Mouse (Mus musculus): Measurements from ENCODE around the gene Rnf167. TPM values are rescaled to one million over a fixed set of nuclear protein-coding genes. Genes with fewer than 3 reads are reported as not detected.

Gene Rnf167
- polyA plus RNA-seq, 1 experiment from 2014 or later = 92.9 TPM

DNA sequence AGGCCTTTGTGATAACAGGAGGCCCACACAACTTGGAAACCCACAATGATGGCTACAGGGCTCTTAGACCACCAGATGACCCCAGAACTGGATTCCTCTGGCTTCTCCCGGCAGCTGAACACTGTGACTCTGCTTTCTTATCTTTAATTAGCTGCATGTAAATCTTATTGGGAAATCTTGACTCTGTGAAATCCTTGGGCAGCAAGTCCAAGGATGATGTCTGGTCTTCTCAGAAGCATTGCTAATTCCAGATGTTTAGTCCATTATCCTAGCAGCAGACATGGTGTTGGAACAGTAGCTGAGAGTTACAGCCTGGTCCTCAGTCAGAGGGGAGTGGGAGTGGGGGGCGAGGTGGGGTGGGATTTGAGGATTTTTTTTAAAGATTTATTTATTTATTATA lies 18.6 kb upstream of the Rnf167 start:
- Histone ChIP-seq H3K27me3 (ENCODE audit: control insufficient read depth, insufficient read depth, low read length) (no peaks in the 10 kb centered on the region), H3K4me2 (ENCODE audit: low read depth) (no peak overlapping the region), H3K27ac (ENCODE audit: low read depth, low read length) (no peak overlapping the region), H3K9ac (ENCODE audit: low read length) (no peak overlapping the region), H3K4me1 (ENCODE audit: control insufficient read depth, insufficient read depth, low read length) (no peaks in the 10 kb centered on the region), H3K36me3 (ENCODE audit: control insufficient read depth, insufficient read depth, low read length) (no peaks in the 10 kb centered on the region), H3K4me3 (ENCODE audit: low read depth, low read length) (no peak overlapping the region), H3K9me3 (ENCODE audit: control insufficient read depth, low read length) (no peaks in the 10 kb centered on the region)
- ATAC-seq (ENCODE audit: insufficient read depth, low FRiP score, low TSS enrichment) = no peak
- WGBS = 78% methylated on average over 2 of the region's 2 CpGs
- no peak for DNase-seq (ENCODE audit: low spot score)

DNA sequence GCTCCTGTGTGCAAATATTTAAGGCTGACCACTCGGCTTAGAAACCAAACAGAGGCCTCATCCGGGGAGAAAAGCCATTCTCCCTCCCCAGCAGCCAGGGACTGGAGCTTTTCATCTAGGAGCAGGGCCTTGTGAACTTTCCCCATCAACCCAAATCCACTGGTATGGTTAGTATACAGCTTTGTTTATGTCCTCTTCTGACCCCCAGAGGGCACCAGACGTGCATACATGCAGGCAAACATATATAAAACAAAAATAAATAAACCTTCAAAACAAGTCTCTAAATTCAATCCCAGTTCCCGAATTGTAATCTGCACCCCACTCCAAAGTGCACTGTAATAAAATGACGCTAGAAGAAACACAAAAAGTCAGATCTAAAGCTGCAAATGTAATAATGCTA lies 17.5 kb upstream of the Rnf167 start:
- Histone ChIP-seq H3K27ac (ENCODE audit: low read depth, low read length) (no peak overlapping the region), H3K4me1 (ENCODE audit: control insufficient read depth, insufficient read depth, low read length) (no peaks in the 10 kb centered on the region), H3K4me3 (ENCODE audit: low read depth, low read length) (no peak overlapping the region), H3K9me3 (ENCODE audit: control insufficient read depth, low read length) (no peaks in the 10 kb centered on the region), H3K36me3 (ENCODE audit: control insufficient read depth, insufficient read depth, low read length) (no peaks in the 10 kb centered on the region), H3K27me3 (ENCODE audit: control insufficient read depth, insufficient read depth, low read length) (no peaks in the 10 kb centered on the region), H3K9ac (ENCODE audit: low read length) (no peak overlapping the region), H3K4me2 (ENCODE audit: low read depth) (no peak overlapping the region)
- no peak for DNase-seq (ENCODE audit: low spot score)
- no peak for ATAC-seq (ENCODE audit: insufficient read depth, low FRiP score, low TSS enrichment)
- 64% methylated on average over 5 of the region's 5 CpGs for WGBS

DNA sequence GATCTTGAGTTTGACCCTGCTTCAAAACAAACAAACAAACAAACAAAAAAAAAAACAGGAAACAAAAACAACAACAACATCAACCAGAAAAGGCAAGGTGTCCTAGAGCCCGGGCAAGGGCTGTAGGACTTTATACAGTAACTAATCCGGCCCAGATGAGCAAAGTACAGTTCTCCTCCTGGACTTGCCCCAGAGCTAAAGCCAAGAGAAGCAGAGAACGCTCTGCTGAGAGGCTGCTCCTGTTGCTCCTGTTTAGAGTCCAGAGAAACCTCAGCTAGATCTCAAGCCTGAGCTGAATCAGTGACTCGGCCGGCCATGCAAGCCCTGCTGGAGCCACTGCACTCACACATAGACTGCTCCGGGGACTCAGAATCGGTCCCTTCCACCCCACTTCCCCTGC lies 16.9 kb upstream of the Rnf167 start:
- no peaks in the 10 kb centered on the region for H3K36me3 ChIP-seq (ENCODE audit: control insufficient read depth, insufficient read depth, low read length)
- H3K27me3 ChIP-seq (ENCODE audit: control insufficient read depth, insufficient read depth, low read length) = no peaks in the 10 kb centered on the region
- no peak overlapping the region for H3K9ac ChIP-seq (ENCODE audit: low read length)
- DNase-seq (ENCODE audit: low spot score) (no peak), ATAC-seq (ENCODE audit: insufficient read depth, low FRiP score, low TSS enrichment) (no peak)
- H3K9me3 ChIP-seq (ENCODE audit: control insufficient read depth, low read length) = no peaks in the 10 kb centered on the region
- H3K4me2 ChIP-seq (ENCODE audit: low read depth) = no peak overlapping the region
- 77% methylated on average over 7 of the region's 7 CpGs for WGBS
- no peak overlapping the region for H3K27ac ChIP-seq (ENCODE audit: low read depth, low read length)
- no peak overlapping the region for H3K4me3 ChIP-seq (ENCODE audit: low read depth, low read length)
- H3K4me1 ChIP-seq (ENCODE audit: control insufficient read depth, insufficient read depth, low read length) = no peaks in the 10 kb centered on the region

DNA sequence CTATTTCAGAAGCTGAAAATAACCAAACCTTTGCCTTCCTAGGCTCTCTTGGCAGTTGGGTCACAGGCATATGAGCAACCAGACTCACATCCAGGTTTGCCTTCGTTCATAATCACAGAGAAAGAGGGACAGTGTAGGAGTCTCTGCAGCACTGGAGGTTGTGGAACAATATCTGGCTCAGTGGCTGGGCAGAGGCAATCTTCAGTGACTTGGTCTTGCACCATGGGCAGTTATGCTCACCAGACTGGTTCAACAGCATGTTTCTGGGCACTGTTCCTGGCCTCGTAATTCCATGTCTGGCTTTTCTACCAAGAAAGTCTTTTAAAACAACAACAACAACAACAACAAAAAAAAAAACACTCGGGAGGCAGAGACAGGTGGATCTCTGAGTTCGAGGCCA lies 11.4 kb upstream of the Rnf167 start:
- no peaks in the 10 kb centered on the region for H3K9me3 ChIP-seq (ENCODE audit: control insufficient read depth, low read length)
- no peaks in the 10 kb centered on the region for H3K4me1 ChIP-seq (ENCODE audit: control insufficient read depth, insufficient read depth, low read length)
- no peak overlapping the region for H3K4me2 ChIP-seq (ENCODE audit: low read depth)
- no peak for DNase-seq (ENCODE audit: low spot score)
- 87% methylated on average over 4 of the region's 4 CpGs for WGBS
- no peak for ATAC-seq (ENCODE audit: insufficient read depth, low FRiP score, low TSS enrichment)
- H3K27me3 ChIP-seq (ENCODE audit: control insufficient read depth, insufficient read depth, low read length) = no peaks in the 10 kb centered on the region
- H3K9ac ChIP-seq (ENCODE audit: low read length) = no peak overlapping the region
- H3K27ac ChIP-seq (ENCODE audit: low read depth, low read length) = no peak overlapping the region
- no peak overlapping the region for H3K4me3 ChIP-seq (ENCODE audit: low read depth, low read length)
- no peaks in the 10 kb centered on the region for H3K36me3 ChIP-seq (ENCODE audit: control insufficient read depth, insufficient read depth, low read length)

DNA sequence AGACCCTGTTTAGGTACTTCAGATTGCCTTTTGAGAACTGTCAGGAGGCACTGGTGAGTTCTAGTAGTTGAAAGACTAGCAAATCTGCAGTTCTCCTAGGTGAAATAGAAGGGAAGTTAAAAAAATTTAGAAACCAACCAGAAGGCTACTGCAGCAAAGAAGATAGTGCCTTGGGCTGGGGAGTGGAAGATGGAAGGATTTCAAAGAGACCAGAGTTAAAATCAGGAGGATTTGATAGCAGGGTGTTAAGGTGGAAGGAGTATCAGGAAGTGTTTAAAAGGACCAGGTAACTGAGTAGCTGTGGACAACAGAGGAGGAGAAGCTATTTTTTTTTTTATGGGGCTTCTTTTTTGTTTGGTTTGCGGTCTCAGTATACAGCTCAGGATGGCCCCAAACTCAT lies 9.3 kb upstream of the Rnf167 start:
- DNase-seq (ENCODE audit: low spot score) (no peak), ATAC-seq (ENCODE audit: insufficient read depth, low FRiP score, low TSS enrichment) (no peak)
- H3K9ac ChIP-seq (ENCODE audit: low read length) = no peak overlapping the region
- no peaks in the 10 kb centered on the region for H3K36me3 ChIP-seq (ENCODE audit: control insufficient read depth, insufficient read depth, low read length)
- no peaks in the 10 kb centered on the region for H3K9me3 ChIP-seq (ENCODE audit: control insufficient read depth, low read length)
- H3K4me3 ChIP-seq (ENCODE audit: low read depth, low read length) = no peak overlapping the region
- 100% methylated on average over 1 of the region's 1 CpGs for WGBS
- no peak overlapping the region for H3K27ac ChIP-seq (ENCODE audit: low read depth, low read length)
- no peak overlapping the region for H3K4me2 ChIP-seq (ENCODE audit: low read depth)
- H3K27me3 ChIP-seq (ENCODE audit: control insufficient read depth, insufficient read depth, low read length) = no peaks in the 10 kb centered on the region
- no peaks in the 10 kb centered on the region for H3K4me1 ChIP-seq (ENCODE audit: control insufficient read depth, insufficient read depth, low read length)

DNA sequence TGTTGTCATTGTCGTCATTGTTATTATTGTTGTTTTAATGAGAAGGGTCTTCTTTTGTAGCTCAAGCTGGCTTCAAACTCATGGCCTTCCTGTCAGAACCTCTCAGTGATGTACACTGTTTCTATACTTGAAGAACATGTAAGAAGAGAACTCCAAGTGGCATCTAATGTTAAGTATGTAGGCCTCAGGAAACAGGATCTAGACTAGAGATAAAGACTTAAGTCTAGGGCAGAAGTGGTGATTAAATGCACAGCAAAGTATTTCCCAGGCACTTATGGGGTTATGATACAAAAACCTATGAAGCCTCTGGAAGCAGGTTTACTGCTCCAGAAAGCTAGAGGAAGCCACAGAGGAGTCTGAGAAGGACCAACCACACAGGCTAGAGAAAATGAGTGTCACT lies 8.7 kb upstream of the Rnf167 start:
- ATAC-seq (ENCODE audit: insufficient read depth, low FRiP score, low TSS enrichment) (no peak), DNase-seq (ENCODE audit: low spot score) (no peak)
- Histone ChIP-seq H3K27me3 (ENCODE audit: control insufficient read depth, insufficient read depth, low read length) (no peaks in the 10 kb centered on the region), H3K36me3 (ENCODE audit: control insufficient read depth, insufficient read depth, low read length) (no peaks in the 10 kb centered on the region), H3K9me3 (ENCODE audit: control insufficient read depth, low read length) (no peaks in the 10 kb centered on the region), H3K4me2 (ENCODE audit: low read depth) (no peak overlapping the region), H3K4me3 (ENCODE audit: low read depth, low read length) (no peak overlapping the region), H3K27ac (ENCODE audit: low read depth, low read length) (no peak overlapping the region), H3K4me1 (ENCODE audit: control insufficient read depth, insufficient read depth, low read length) (no peaks in the 10 kb centered on the region), H3K9ac (ENCODE audit: low read length) (no peak overlapping the region)
- 84% methylated on average over 1 of the region's 1 CpGs for WGBS

DNA sequence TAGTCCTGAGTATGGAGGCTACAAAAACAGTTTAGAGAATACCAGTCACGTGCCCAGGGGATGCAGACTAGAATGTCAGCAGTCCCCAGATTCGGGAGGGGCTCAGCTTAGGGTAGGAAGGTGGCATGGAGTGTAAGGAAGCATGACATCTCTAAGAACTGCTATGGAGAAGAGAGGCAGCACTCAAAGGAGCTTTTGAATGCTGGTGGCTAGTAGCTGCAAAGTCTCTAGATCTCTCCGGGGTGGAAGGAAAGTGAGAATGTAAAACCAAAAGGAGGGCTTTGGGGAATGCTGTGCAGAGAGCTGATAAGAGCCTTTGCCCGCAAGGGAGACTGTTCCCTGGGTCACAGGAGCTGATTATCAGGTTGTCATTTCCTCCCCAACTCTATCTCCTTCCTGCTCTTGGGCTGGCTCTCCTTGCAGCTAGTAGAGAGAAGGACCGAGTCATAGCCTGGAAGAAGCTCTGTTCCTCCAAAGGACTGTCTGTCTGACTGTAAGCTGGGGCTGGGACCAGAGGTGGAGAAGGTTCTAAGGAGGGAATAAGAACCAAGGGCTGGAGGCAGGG lies 8.2 kb upstream of the Rnf167 start, which contains the start of gene Gp1ba:
Gp1ba (plus strand) TSS at position 409 of the 565 bp plus-strand sequence.
- ATAC-seq (ENCODE audit: insufficient read depth, low FRiP score, low TSS enrichment) (no peak), DNase-seq (ENCODE audit: low spot score) (no peak)
- Histone ChIP-seq H3K9me3 (ENCODE audit: control insufficient read depth, low read length) (no peaks in the 10 kb centered on the region), H3K4me3 (ENCODE audit: low read depth, low read length) (no peak within 1 kb of the TSS), H3K9ac (ENCODE audit: low read length) (no peak within 1 kb of the TSS), H3K4me1 (ENCODE audit: control insufficient read depth, insufficient read depth, low read length) (no peaks in the 10 kb centered on the region), H3K27ac (ENCODE audit: low read depth, low read length) (no peak within 1 kb of the TSS), H3K4me2 (ENCODE audit: low read depth) (no peak within 1 kb of the TSS), H3K36me3 (ENCODE audit: control insufficient read depth, insufficient read depth, low read length) (no peaks in the 10 kb centered on the region), H3K27me3 (ENCODE audit: control insufficient read depth, insufficient read depth, low read length) (no peaks in the 10 kb centered on the region)
- 49% methylated on average over 5 of the region's 5 CpGs for WGBS

DNA sequence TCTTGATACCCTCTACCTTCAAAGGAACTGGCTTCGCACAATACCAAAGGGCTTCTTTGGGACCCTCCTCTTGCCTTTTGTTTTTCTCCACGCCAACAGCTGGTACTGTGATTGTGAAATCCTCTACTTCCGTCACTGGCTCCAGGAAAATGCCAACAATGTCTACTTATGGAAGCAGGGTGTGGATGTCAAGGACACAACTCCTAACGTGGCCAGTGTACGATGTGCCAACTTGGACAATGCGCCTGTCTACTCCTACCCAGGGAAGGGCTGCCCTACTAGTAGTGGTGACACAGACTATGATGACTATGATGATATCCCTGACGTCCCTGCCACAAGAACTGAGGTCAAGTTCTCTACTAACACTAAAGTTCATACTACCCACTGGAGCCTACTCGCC lies 7.1 kb upstream of the Rnf167 start:
- no peak for ATAC-seq (ENCODE audit: insufficient read depth, low FRiP score, low TSS enrichment)
- Histone ChIP-seq H3K4me1 (ENCODE audit: control insufficient read depth, insufficient read depth, low read length) (no peaks in the 10 kb centered on the region), H3K9ac (ENCODE audit: low read length) (no peak overlapping the region), H3K4me3 (ENCODE audit: low read depth, low read length) (no peak overlapping the region), H3K36me3 (ENCODE audit: control insufficient read depth, insufficient read depth, low read length) (peaks cover 7% of the 10 kb centered on the region; the same call in 1 of the 2 replicates), H3K4me2 (ENCODE audit: low read depth) (no peak overlapping the region), H3K9me3 (ENCODE audit: control insufficient read depth, low read length) (no peaks in the 10 kb centered on the region), H3K27me3 (ENCODE audit: control insufficient read depth, insufficient read depth, low read length) (no peaks in the 10 kb centered on the region), H3K27ac (ENCODE audit: low read depth, low read length) (no peak overlapping the region)
- DNase-seq (ENCODE audit: low spot score) = no peak
- 84% methylated on average over 8 of the region's 8 CpGs for WGBS

DNA sequence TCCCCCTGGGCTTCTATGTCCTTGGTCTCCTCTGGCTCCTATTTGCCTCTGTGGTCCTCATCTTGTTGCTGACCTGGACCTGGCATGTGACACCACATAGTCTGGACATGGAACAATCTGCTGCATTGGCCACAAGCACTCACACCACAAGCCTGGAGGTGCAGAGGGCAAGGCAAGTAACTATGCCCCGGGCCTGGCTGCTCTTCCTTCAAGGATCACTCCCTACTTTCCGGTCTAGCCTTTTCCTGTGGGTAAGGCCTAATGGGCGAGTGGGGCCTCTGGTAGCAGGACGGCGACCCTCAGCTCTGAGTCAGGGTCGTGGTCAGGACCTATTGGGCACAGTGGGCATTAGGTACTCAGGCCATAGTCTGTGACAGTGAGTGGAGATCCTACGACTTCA lies 5.8 kb upstream of the Rnf167 start:
- DNase-seq (ENCODE audit: low spot score) = no peak

More for the DNA sequence above, 5.8 kb upstream of the Rnf167 start:
- Histone ChIP-seq H3K9me3 (ENCODE audit: control insufficient read depth, low read length) (no peaks in the 10 kb centered on the region), H3K27me3 (ENCODE audit: control insufficient read depth, insufficient read depth, low read length) (no peaks in the 10 kb centered on the region), H3K4me3 (ENCODE audit: low read depth, low read length) (no peak overlapping the region), H3K4me2 (ENCODE audit: low read depth) (no peak overlapping the region), H3K4me1 (ENCODE audit: control insufficient read depth, insufficient read depth, low read length) (peaks cover 4% of the 10 kb centered on the region), H3K27ac (ENCODE audit: low read depth, low read length) (no peak overlapping the region), H3K36me3 (ENCODE audit: control insufficient read depth, insufficient read depth, low read length) (peaks cover 9% of the 10 kb centered on the region; the same call in 1 of the 2 replicates), H3K9ac (ENCODE audit: low read length) (no peak overlapping the region)
- 90% methylated on average over 7 of the region's 7 CpGs for WGBS
- ATAC-seq (ENCODE audit: insufficient read depth, low FRiP score, low TSS enrichment) = no peak

All from neural tube, embryonic 11.5 days (tissue).